Mouse (Mus musculus): ENCODE data around the gene Mex3a. TPM values are rescaled to one million over a fixed set of nuclear protein-coding genes. Genes with fewer than 3 reads are reported as not detected.

The Mex3a gene
- polyA plus RNA-seq, 1 experiment from 2014 or later, result 26.4 TPM

GRCm38 (mm10) chr3:88532689-88533511, 705 bp downstream of the Mex3a start:
- Histone ChIP-seq H3K9me3 (no peaks in the 10 kb centered on the region), H3K4me2 (peak overlapping the region; percentile 90), H3K27ac (replicated peaks) (peak overlapping the region; percentile 98), H3K36me3 (peaks cover 17% of the 10 kb centered on the region), H3K9ac (peak overlapping the region; percentile 91), H3K4me1 (replicated peaks) (peaks cover 70% of the 10 kb centered on the region), H3K27me3 (no peaks in the 10 kb centered on the region), H3K4me3 (peak overlapping the region; percentile 81)
- WGBS, result under 1% methylated on average over 40 of the region's 40 CpGs
- peak; percentile 29 for ATAC-seq (ENCODE audit: low FRiP score, low read depth)

- H3K4me1 ChIP-seq (replicated peaks), result peaks cover 71% of the 10 kb centered on the region
These were observed 1.5 kb downstream of the Mex3a start for GRCm38 (mm10) chr3:88533706-88534105.

GRCm38 (mm10) chr3:88535005-88535404, 2.8 kb downstream of the Mex3a start:
- Histone ChIP-seq H3K4me1 (replicated peaks) (peaks cover 66% of the 10 kb centered on the region), H3K4me2 (peak overlapping the region; percentile 90)
- WGBS, result 7% methylated on average over 3 of the region's 3 CpGs

More at GRCm38 (mm10) chr3:88533706-88534105, 1.5 kb downstream of the Mex3a start:
- no peaks in the 10 kb centered on the region for H3K27me3 ChIP-seq
- WGBS, result 0% methylated on average over 4 of the region's 5 CpGs
- peak overlapping the region; percentile 91 for H3K9ac ChIP-seq
- no peaks in the 10 kb centered on the region for H3K9me3 ChIP-seq
- ATAC-seq (ENCODE audit: low FRiP score, low read depth), result no peak
- H3K4me3 ChIP-seq, result peak overlapping the region; percentile 81
- H3K36me3 ChIP-seq, result peaks cover 25% of the 10 kb centered on the region
- H3K27ac ChIP-seq (replicated peaks), result peak overlapping the region; percentile 98
- H3K4me2 ChIP-seq, result peak overlapping the region; percentile 90

GRCm38 (mm10) chr3:88535527-88535926, 3.3 kb downstream of the Mex3a start:
- Histone ChIP-seq H3K4me3 (peak overlapping the region; percentile 81), H3K4me2 (peak overlapping the region; percentile 90), H3K4me1 (replicated peaks) (peaks cover 66% of the 10 kb centered on the region), H3K27me3 (no peaks in the 10 kb centered on the region), H3K9ac (peak overlapping the region; percentile 91), H3K9me3 (no peaks in the 10 kb centered on the region), H3K27ac (replicated peaks) (peak overlapping the region; percentile 98; the same call in 1 of the 2 replicates), H3K36me3 (peaks cover 29% of the 10 kb centered on the region)
- no peak for ATAC-seq (ENCODE audit: low FRiP score, low read depth)
- WGBS, result 35% methylated on average over 4 of the region's 4 CpGs

More at GRCm38 (mm10) chr3:88535005-88535404, 2.8 kb downstream of the Mex3a start:
- Histone ChIP-seq H3K9me3 (no peaks in the 10 kb centered on the region), H3K9ac (peak overlapping the region; percentile 91), H3K36me3 (peaks cover 25% of the 10 kb centered on the region), H3K27ac (replicated peaks) (peak overlapping the region; percentile 98), H3K27me3 (no peaks in the 10 kb centered on the region), H3K4me3 (peak overlapping the region; percentile 81)
- ATAC-seq (ENCODE audit: low FRiP score, low read depth), result no peak

GRCm38 (mm10) chr3:88536103-88536930, 4.1 kb downstream of the Mex3a start:
- H3K27me3 ChIP-seq, result no peaks in the 10 kb centered on the region
- peak overlapping the region; percentile 33; the same call in 1 of the 2 replicates for H3K27ac ChIP-seq (replicated peaks)
- ATAC-seq (ENCODE audit: low FRiP score, low read depth), result no peak
- peaks cover 71% of the 10 kb centered on the region for H3K4me1 ChIP-seq (replicated peaks)
- H3K9ac ChIP-seq, result peak overlapping the region; percentile 91
- H3K36me3 ChIP-seq, result peaks cover 33% of the 10 kb centered on the region
- no peaks in the 10 kb centered on the region for H3K9me3 ChIP-seq
- peak overlapping the region; percentile 81 for H3K4me3 ChIP-seq
- WGBS, result 5% methylated on average over 63 of the region's 64 CpGs
- H3K4me2 ChIP-seq, result peak overlapping the region; percentile 90

- Histone ChIP-seq H3K27ac (replicated peaks) (no peak overlapping the region), H3K9me3 (no peaks in the 10 kb centered on the region), H3K4me1 (replicated peaks) (peaks cover 80% of the 10 kb centered on the region), H3K9ac (no peak overlapping the region), H3K4me2 (peak overlapping the region; percentile 90), H3K36me3 (peaks cover 33% of the 10 kb centered on the region), H3K4me3 (no peak overlapping the region), H3K27me3 (no peaks in the 10 kb centered on the region)
- 59% methylated on average over 6 of the region's 6 CpGs for WGBS
- no peak for ATAC-seq (ENCODE audit: low FRiP score, low read depth)
These were observed 5.0 kb downstream of the Mex3a start for GRCm38 (mm10) chr3:88537146-88537545.

- ATAC-seq (ENCODE audit: low FRiP score, low read depth), result no peak
- H3K36me3 ChIP-seq, result peaks cover 33% of the 10 kb centered on the region
- H3K4me2 ChIP-seq, result peak overlapping the region; percentile 13
These were observed 6.3 kb downstream of the Mex3a start for GRCm38 (mm10) chr3:88538271-88539145.

GRCm38 (mm10) chr3:88539397-88539796, 7.2 kb downstream of the Mex3a start:
- no peak for ATAC-seq (ENCODE audit: low FRiP score, low read depth)
- Histone ChIP-seq H3K9me3 (no peaks in the 10 kb centered on the region), H3K27ac (replicated peaks) (peak overlapping the region; percentile 52; the same call in 1 of the 2 replicates), H3K4me2 (no peak overlapping the region), H3K36me3 (peaks cover 33% of the 10 kb centered on the region), H3K4me3 (no peak overlapping the region), H3K4me1 (replicated peaks) (peaks cover 76% of the 10 kb centered on the region), H3K9ac (no peak overlapping the region), H3K27me3 (no peaks in the 10 kb centered on the region)
- WGBS, result 4% methylated on average over 3 of the region's 3 CpGs

More at GRCm38 (mm10) chr3:88538271-88539145, 6.3 kb downstream of the Mex3a start:
- Histone ChIP-seq H3K27ac (replicated peaks) (peak overlapping the region; percentile 22; the same call in 1 of the 2 replicates), H3K9me3 (no peaks in the 10 kb centered on the region), H3K4me1 (replicated peaks) (peaks cover 83% of the 10 kb centered on the region), H3K4me3 (no peak overlapping the region), H3K27me3 (no peaks in the 10 kb centered on the region), H3K9ac (no peak overlapping the region)
- WGBS, result 21% methylated on average over 9 of the region's 9 CpGs

- no peak overlapping the region for H3K9ac ChIP-seq
- no peak for ATAC-seq (ENCODE audit: low FRiP score, low read depth)
- H3K4me2 ChIP-seq, result no peak overlapping the region
- H3K27me3 ChIP-seq, result no peaks in the 10 kb centered on the region
- H3K4me3 ChIP-seq, result no peak overlapping the region
- H3K4me1 ChIP-seq (replicated peaks), result peaks cover 69% of the 10 kb centered on the region
- H3K9me3 ChIP-seq, result no peaks in the 10 kb centered on the region
- peaks cover 33% of the 10 kb centered on the region for H3K36me3 ChIP-seq
- WGBS, result 59% methylated on average over 5 of the region's 5 CpGs
- 0 out of 2 replicates have a peak overlapping the region, but pooled peaks have one; percentile 51 for H3K27ac ChIP-seq (replicated peaks)
These were observed 7.9 kb downstream of the Mex3a start for GRCm38 (mm10) chr3:88540085-88540484.

- Histone ChIP-seq H3K27ac (replicated peaks) (peak overlapping the region; percentile 65), H3K27me3 (no peaks in the 10 kb centered on the region), H3K36me3 (peaks cover 26% of the 10 kb centered on the region), H3K4me3 (no peak overlapping the region), H3K4me2 (no peak overlapping the region), H3K9me3 (no peaks in the 10 kb centered on the region), H3K9ac (no peak overlapping the region), H3K4me1 (replicated peaks) (peaks cover 52% of the 10 kb centered on the region)
- peak; percentile 50 for ATAC-seq (ENCODE audit: low FRiP score, low read depth)
- 36% methylated on average over 6 of the region's 7 CpGs for WGBS
These were observed 9.6 kb downstream of the Mex3a start for GRCm38 (mm10) chr3:88541622-88542401.

Measured in hindbrain, embryonic 15.5 days (tissue).